In the genomic region with DNA sequence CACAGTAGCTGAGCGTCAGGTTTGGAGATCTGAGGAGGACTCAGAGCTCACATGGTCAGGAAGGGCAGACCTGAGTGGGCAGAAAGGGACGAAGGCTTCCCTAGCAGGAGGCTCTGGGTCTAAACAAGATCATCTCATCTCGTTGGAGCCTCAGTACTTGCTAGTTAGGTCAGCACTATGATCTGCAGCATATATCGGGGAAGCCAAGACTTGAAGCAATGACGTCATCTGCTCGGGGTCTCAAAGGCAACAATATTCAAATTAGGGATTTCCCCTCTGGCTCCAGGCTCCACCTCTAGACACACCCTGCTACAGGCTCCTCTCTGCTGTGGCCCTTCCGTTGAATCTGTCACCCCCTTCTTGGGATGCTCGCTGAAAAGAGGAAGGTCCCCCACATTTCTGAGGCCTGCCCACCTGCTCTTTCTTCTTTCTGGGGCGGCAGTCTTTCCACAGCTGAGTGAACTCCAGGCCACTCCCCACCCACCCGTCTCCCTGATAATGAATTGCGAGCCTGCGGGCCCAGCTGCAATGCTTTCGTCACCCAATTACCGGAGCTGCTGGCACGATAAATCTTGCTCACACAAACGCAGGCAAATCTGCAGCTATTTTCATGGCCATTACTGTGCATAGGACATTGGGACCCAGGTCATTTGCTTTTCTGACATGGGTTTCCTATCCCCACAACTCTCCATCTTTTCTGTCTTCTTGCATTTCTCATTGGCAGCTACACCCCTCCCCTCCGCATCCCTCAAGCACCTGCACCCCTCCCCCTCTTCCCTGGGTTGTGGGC, we compare ENCODE assay signal across 9 mouse cellular contexts. TPM values are rescaled to one million over a fixed set of nuclear protein-coding genes. Genes with fewer than 3 reads are reported as not detected.
DNase-seq lines count a peak whose midpoint lies in the region; ATAC-seq and TF ChIP-seq lines count a peak whose summit lies in the region.
"Had no signal": no experiment of that assay in that cellular context is flagged by ENCODE, and none has a peak within 500 bp of the region (broad histone marks: within the 10 kb centered on the region; RNA-seq: fewer than 3 reads in every experiment).

No protein-coding gene starts in this region.

- H3K9me3 ChIP-seq in forebrain, postnatal 0 days (ENCODE audit: low read length): no peaks in the 10 kb centered on the region
- no peaks in the 10 kb centered on the region for H3K9me3 ChIP-seq in limb, embryonic 11.5 days (ENCODE audit: control insufficient read depth, low read length)
- H3K9me3 ChIP-seq in neural tube, embryonic 15.5 days (replicated peaks): no peaks in the 10 kb centered on the region
- H3K9me3 ChIP-seq: liver, embryonic 13.5 days had no signal

- no peaks in the 10 kb centered on the region for H3K4me1 ChIP-seq in forebrain, postnatal 0 days (ENCODE audit: insufficient read depth)
- peaks cover 10% of the 10 kb centered on the region for H3K4me1 ChIP-seq in limb, embryonic 11.5 days (ENCODE audit: control insufficient read depth, insufficient read depth, low read length)
- peaks cover 27% of the 10 kb centered on the region for H3K4me1 ChIP-seq in neural tube, embryonic 15.5 days

- H3K36me3 ChIP-seq in forebrain, postnatal 0 days (ENCODE audit: insufficient read depth): no peaks in the 10 kb centered on the region
- no peaks in the 10 kb centered on the region for H3K36me3 ChIP-seq in limb, embryonic 11.5 days (ENCODE audit: control insufficient read depth, insufficient read depth, low read length)
- H3K36me3 ChIP-seq in neural tube, embryonic 15.5 days: no peaks in the 10 kb centered on the region
- H3K36me3 ChIP-seq: liver, embryonic 13.5 days had no signal

- no peak for TF ChIP-seq CTCF in brain, embryonic 14.5 days (IDR thresholded peaks at IDR 0.05; ENCODE audit: borderline replicate concordance, extremely low read depth, insufficient read depth, insufficient read length)
- no peak for TF ChIP-seq CTCF in forebrain, postnatal 0 days (IDR thresholded peaks at IDR 0.05; ENCODE audit: low read depth)

- H3K27me3 ChIP-seq in forebrain, postnatal 0 days (ENCODE audit: insufficient read depth, low read length): peaks cover 4% of the 10 kb centered on the region; the same call in 1 of the 2 replicates
- H3K27me3 ChIP-seq in limb, embryonic 11.5 days (ENCODE audit: control insufficient read depth, insufficient read depth, low read length): 0 out of 2 replicates have a peak, but pooled peaks cover 6% of the 10 kb centered on the region
- H3K27me3 ChIP-seq in neural tube, embryonic 15.5 days (replicated peaks): no peaks in the 10 kb centered on the region

- no peak for TF ChIP-seq POLR2A in brain, embryonic 14.5 days (IDR thresholded peaks at IDR 0.05; ENCODE audit: borderline replicate concordance, extremely low read depth, insufficient read depth, insufficient read length, poor library complexity, severe bottlenecking)

- no peak overlapping the region for H3K4me3 ChIP-seq in forebrain, postnatal 0 days (ENCODE audit: low read depth, low read length)
- H3K4me3 ChIP-seq in limb, embryonic 11.5 days (ENCODE audit: low read depth, low read length): no peak overlapping the region
- H3K4me3 ChIP-seq in neural tube, embryonic 15.5 days (replicated peaks): no peak overlapping the region
- H3K4me3 ChIP-seq: liver, embryonic 13.5 days had no signal

- WGBS in forebrain, postnatal 0 days: 8% methylated on average over 17 of the region's 17 CpGs
- WGBS in limb, embryonic 11.5 days: 11% methylated on average over 17 of the region's 17 CpGs
- 6% methylated on average over 17 of the region's 17 CpGs for whole genome bisulfite sequencing in neural tube, embryonic 15.5 days

- no peak overlapping the region for H3K27ac ChIP-seq in forebrain, postnatal 0 days (ENCODE audit: low read depth, low read length)
- no peak overlapping the region for H3K27ac ChIP-seq in limb, embryonic 11.5 days (replicated peaks; ENCODE audit: low read depth, low read length)
- H3K27ac ChIP-seq in neural tube, embryonic 15.5 days (replicated peaks): peak overlapping the region; percentile 35
- H3K27ac ChIP-seq: liver, embryonic 13.5 days had no signal

- H3K9ac ChIP-seq in forebrain, postnatal 0 days: no peak overlapping the region
- no peak overlapping the region for H3K9ac ChIP-seq in limb, embryonic 11.5 days (ENCODE audit: low read length)
- no peak overlapping the region for H3K9ac ChIP-seq in neural tube, embryonic 15.5 days (replicated peaks)
- H3K9ac ChIP-seq: liver, embryonic 13.5 days had no signal

- peak; percentile 71 for ATAC-seq in forebrain, postnatal 0 days
- ATAC-seq in limb, embryonic 11.5 days (ENCODE audit: insufficient number of reproducible peaks, low FRiP score, low TSS enrichment, low read depth): peak; percentile 46; the same call in 1 of the 2 replicates
- peak; percentile 58 for ATAC-seq in neural tube, embryonic 15.5 days (ENCODE audit: low FRiP score)

- peak overlapping the region; percentile 38 for H3K4me2 ChIP-seq in forebrain, postnatal 0 days (ENCODE audit: low read depth)
- H3K4me2 ChIP-seq in limb, embryonic 11.5 days (ENCODE audit: low read depth, severe bottlenecking): peak overlapping the region; percentile 20; the same call in 1 of the 2 replicates
- H3K4me2 ChIP-seq in neural tube, embryonic 15.5 days: peak overlapping the region; percentile 41
- H3K4me2 ChIP-seq: liver, embryonic 13.5 days had no signal

- peak; percentile 17 for DNase-seq in layer of hippocampus, adult 9-11 months
- DNase-seq in layer of hippocampus, adult 18-20 months (ENCODE audit: low spot score in 2 of 2): no peak
- peak; percentile 88 for DNase-seq in brain, embryonic 14.5 days (ENCODE audit: low read depth)
- peak; percentile 69 for DNase-seq in forebrain, postnatal 0 days
- DNase-seq in limb, embryonic 11.5 days (ENCODE audit: low spot score): peak; percentile 73
- DNase-seq in adrenal gland, adult 8-10 months: no peak
- no peak for DNase-seq in layer of hippocampus, adult 9-10 months (ENCODE audit: low spot score)
- DNase-seq: liver, embryonic 13.5 days had no signal

RNA-seq across cellular contexts. Expression of a gene that starts 32.1 kb away (rescaled TPM):
- total RNA-seq in layer of hippocampus, adult 18-20 months (2021): not detected
- polyA plus RNA-seq in brain, embryonic 14.5 days (2012; rRNA removed): not detected in 2 replicates
- total RNA-seq in forebrain, postnatal 0 days (2014; rRNA removed): not detected in 2 replicates
- not detected in 2 replicates for polyA plus RNA-seq in forebrain, postnatal 0 days (2015; fragmentation: Nextera tagmentation; extraction: Ambion mirVana)
- not detected in 2 replicates for polyA plus RNA-seq in limb, embryonic 11.5 days (2014; fragmentation: Nextera tagmentation; extraction: Ambion mirVana)
- polyA plus RNA-seq in neural tube, embryonic 15.5 days (2015; fragmentation: Nextera tagmentation; extraction: Ambion mirVana): not detected in 2 replicates
- not detected for total RNA-seq in adrenal gland, adult 8-10 months (2022)
- polyA plus RNA-seq: liver, embryonic 13.5 days had no signal

RNA-seq across cellular contexts. Expression of a gene that starts 32.8 kb away (rescaled TPM):
- 1 to 10 TPM; 2.7 to 2.8 TPM for total RNA-seq in layer of hippocampus, adult 18-20 months (2021)
- polyA plus RNA-seq in brain, embryonic 14.5 days (2012; rRNA removed): 1.7 and 2.2 TPM in 2 replicates
- total RNA-seq in forebrain, postnatal 0 days (2014; rRNA removed): 2.2 and 2.3 TPM in 2 replicates
- 0.65 and 1.5 TPM in 2 replicates for polyA plus RNA-seq in forebrain, postnatal 0 days (2015; fragmentation: Nextera tagmentation; extraction: Ambion mirVana)
- polyA plus RNA-seq in limb, embryonic 11.5 days (2014; fragmentation: Nextera tagmentation; extraction: Ambion mirVana): 1.1 and 1.6 TPM in 2 replicates
- polyA plus RNA-seq in neural tube, embryonic 15.5 days (2015; fragmentation: Nextera tagmentation; extraction: Ambion mirVana): 2.4 and 3.6 TPM in 2 replicates
- 1 to 10 TPM; 1.9 to 3.9 (median 3.4) TPM for total RNA-seq in adrenal gland, adult 8-10 months (2022)

Comparison
In these comparisons a context has a peak if more than half of its experiments do, and no peak if none do; other contexts are left out.
1. DNase-seq: peak in layer of hippocampus, adult 9-11 months (single experiment), brain, embryonic 14.5 days (single experiment), forebrain, postnatal 0 days (single experiment) and limb, embryonic 11.5 days (single experiment); none in layer of hippocampus, adult 18-20 months (0 of 2), adrenal gland, adult 8-10 months (single experiment) and layer of hippocampus, adult 9-10 months (single experiment).
2. Peak in every context shown above with its lines, with median percentiles within 50 percentile points of each other: ATAC-seq and H3K4me2 ChIP-seq.